Mouse (Mus musculus) 3T3-L1 (cell line): Measurements from ENCODE around the gene Nebl.

Experiments used
- DNase-seq: peaks from one replicate; pipeline ENCODE4 v3.0.0-alpha.2; 2015; ENCODE audit warnings: low read depth, low spot score

Nebl gene

DNA sequence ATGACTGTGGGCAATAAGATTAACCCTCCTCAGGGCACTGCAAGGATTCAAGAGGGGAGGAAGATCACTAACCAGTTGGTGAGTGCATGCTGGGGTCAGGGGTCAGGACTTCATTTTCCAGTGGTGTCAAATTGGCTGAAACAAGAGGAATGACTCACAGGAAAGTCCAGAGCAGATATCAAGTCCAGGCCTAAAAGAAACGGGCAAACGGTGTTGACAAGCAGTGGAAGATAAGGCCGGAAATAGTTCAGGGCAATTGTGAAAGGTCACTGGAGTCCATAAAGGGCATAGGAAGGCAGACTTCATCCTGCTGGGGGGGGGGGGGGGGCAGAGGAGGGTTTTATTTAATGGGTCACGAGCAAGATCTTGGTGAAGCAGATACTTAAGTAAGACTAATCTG is 207.5 kb downstream of the Nebl start:
- no peak for DNase-seq

- no peak for DNase-seq
Measured at GRCm38 (mm10) chr2:17515686-17516085, 215.6 kb downstream of the Nebl start.

DNA sequence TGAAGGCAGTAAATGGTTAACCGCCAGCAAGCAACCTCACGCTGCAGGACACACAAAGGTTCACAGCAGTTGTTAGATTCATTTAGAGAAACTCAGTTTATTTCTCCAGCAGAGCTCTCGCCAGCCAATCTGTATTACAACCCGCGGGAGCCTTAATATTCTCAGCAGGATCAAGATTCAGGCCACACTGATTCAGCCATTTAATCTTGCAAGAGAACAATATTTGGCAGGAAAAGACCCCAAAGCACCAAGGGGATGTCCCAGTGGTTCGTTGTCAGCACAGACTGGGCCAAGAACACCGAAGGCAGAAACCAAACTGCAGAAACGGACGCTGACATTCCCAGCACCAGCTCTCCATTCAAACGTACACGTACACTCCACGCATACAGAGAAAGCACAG is 216.5 kb downstream of the Nebl start:
- no peak for DNase-seq

GRCm38 (mm10) chr2:17509942-17510341 is 221.3 kb downstream of the Nebl start:
- no peak for DNase-seq

DNA sequence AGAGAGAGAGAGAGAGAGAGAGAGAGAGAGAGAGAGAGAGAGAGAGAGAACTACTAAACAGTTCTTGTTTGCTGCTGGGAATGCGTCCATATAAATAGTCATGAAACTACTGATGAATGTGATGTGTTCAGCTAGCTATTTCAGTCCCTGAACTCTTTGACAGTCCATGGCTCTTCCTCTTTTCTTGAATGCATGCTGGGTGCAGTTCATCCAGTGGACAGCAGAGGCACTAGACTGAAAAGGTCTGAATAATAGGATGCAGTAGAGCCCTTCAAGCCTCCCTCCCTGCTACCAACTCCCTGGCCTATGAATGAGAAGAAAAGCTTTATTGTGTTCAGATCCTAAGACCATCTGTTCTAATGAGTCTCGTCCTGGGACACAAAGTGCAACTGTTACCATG is 223.9 kb downstream of the Nebl start:
- peak; percentile 1 for DNase-seq

DNA sequence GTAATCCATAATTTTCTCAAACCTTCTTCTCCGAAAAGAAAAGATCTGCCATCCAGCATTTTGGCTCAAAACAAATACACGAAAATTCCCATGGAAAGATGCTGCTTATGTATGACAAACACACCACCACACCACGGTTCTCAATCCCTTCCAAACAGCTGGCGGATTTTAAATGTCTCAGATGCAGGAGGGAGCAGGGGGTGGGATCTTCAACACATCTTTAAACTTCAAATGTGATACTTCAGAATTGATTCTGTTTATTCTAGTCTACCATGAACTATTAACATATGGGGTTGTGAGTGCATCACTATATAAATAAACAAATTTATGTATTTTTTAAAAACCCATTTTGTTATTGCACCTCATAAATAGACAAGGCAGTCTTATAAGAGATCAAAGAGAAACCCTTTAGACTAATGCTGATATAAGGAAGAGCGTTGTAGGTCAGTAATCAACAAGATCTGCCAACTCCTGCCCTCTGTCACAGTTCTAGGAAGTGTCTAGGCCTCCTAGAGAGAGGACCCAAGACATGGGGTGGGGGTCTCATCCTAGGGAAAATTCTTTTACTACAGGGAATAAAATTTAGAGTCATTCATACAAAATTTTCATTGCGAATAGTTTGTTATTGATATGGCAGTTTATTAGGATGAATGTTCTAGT is 227.0 kb downstream of the Nebl start:
- DNase-seq = no peak

GRCm38 (mm10) chr2:17501075-17501474 is 230.2 kb downstream of the Nebl start:
- no peak for DNase-seq

DNA sequence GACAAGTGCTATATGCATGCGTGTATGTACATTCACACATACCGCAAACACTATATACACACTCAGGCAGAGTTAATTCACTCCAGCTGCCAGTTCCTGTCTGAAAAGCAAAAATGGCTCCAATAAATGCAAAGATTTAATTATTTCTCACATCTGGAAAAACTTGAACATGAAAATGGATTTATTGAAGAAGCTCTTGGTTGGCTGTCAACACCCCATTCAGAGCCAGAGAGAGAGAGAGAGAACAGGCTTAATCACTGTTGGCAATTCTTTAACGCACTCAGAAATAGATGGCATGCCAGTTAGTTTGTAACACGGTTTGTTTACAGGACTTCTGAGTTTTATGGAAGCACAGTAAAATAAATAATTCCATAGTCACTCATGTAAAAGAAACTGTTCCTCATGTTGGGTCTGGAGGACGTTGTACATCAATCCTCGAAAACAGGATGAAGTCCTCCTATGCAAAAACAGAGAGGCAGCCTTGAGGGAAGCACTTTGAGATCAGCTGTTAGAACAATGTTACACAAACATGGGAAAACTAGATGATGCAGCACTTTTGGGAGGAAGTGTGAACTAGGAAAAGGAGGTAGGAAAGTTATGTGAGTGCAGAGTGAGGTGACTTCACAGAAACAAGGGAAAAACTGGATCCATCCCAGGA is 265.6 kb downstream of the Nebl start:
- no peak for DNase-seq

GRCm38 (mm10) chr2:17460434-17460833 is 270.8 kb downstream of the Nebl start:
- DNase-seq = no peak

- DNase-seq = no peak
Measured at GRCm38 (mm10) chr2:17453676-17454075, 277.6 kb downstream of the Nebl start.

DNA sequence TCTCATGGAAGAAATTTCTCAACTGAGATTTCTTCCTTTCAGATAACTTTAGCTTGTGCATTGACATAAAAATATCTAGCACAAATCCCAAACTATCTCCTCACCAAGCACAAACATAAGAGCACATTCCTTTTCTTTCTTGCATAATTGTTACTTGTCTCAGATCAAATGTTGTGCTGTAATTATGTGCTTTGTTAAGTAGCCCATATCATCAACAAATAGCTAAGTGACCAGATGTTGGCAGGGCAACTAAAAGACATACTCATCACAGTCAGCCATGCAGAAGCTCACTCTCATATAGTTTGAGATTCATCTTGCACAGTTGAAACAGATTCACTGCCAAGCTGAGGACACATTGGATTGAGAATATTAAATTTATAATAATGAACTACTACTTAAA is 282.9 kb downstream of the Nebl start:
- DNase-seq = no peak

DNA sequence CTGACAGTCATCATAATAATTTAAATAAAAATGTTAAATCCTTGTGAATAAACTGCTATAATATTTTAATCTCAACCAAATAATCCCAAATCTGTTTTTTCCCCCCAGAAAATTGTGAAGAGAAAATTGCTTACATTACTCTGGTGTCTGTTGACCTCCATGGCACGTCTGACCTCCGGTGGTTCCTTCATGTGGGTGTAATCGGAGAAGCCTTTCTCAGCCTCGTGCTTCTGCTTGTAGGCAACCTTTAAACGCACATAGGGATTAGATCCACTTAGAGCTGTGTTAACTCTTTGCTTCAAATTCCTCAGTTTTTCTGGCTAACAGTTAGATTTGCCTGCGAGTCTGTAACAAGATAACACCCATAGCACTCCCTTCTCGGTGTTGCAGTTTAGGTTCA is 287.7 kb downstream of the Nebl start:
- DNase-seq = no peak

DNA sequence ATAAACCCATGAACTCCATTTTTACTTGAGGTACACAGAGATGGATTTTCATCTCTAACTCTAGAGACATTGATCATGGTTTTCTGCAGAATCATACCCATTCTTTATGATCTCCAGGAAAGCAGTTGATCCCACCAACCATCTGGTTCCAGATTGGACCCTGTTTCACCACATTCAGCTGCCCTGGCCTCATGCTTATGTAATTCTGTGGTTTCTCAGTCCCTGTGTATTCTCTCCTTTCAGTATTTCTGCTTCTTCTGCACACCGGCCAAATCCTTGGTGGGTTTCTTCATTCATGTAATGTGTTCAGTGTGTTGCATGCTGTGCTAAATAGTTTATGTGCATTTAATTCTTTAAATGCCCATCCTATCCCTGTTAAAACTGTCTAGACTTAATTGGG is 292.9 kb downstream of the Nebl start:
- no peak for DNase-seq

DNA sequence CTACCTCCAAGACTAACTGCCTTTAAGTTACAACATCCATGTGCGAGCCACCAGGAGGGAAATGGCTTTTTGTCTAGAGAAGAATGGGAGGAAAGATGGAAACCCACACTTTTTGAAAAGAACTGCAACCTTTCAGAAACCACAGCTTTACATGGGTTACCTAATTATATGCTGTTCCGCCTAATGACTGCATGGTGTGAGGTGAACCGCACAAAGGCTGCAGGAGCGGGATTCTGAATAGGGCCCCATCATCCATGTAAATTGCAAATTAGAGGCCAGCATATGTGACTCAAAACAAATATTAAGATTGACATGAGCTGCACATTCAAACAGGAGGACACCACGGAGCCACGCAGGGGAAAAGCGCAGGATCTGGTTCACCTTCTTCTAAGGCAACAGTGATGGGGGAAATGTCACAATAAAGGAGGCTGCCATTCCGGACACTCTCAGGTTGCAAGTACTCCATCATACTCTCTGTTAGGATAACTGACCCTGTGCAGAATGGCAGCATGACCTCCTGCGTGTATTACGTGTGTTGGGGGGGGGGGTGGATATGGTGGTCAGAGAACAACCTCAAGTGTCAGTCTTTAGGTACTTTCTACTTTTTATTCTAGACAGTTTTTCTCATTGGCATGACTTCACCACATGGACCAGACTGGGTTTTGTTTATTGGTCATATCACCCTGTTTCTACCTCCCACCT is 294.4 kb downstream of the Nebl start:
- DNase-seq = no peak

DNA sequence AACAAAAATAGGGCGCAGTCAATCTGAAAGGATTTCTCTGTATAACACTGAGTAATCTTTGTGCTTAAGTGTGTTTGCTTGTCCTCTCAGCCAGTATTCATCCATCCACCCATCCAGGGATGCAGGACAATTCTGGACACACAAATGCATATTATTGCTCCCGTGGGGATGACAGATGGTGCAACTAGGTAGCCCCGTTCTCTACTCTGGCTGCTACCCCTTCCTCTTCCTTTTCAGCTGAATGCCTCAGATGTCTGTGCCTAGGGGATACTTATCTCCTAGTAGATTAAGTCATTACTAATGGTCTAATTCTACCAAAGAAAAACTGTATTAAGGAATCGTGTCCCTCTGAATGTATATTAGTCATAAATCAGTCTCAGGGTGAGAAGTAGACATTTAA is 296.0 kb downstream of the Nebl start:
- DNase-seq = no peak

GRCm38 (mm10) chr2:17429028-17429427 is 302.2 kb downstream of the Nebl start:
- DNase-seq = no peak

GRCm38 (mm10) chr2:17428156-17428555 is 303.1 kb downstream of the Nebl start:
- DNase-seq = no peak

DNA sequence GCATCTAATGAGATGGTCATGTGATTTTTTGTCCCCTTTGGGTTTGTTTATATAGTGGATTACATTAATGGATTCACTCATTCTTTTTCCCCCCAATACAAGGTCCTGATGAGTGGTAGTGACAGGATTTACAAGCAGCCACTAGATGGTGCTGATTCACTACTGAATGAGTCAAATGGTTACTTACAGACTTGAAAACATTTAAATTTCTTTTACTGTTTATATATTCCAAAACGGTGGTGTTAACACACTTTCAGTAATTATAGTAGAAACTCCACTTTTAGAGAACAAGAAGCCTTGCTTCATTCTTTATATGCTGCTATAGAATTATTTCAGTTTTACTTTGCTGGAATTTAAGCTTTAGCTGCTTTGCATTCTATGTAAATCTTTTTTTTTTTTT is 308.3 kb downstream of the Nebl start:
- peak; percentile 66 for DNase-seq

GRCm38 (mm10) chr2:17415347-17415746 is 315.9 kb downstream of the Nebl start:
- DNase-seq = peak; percentile 13

DNA sequence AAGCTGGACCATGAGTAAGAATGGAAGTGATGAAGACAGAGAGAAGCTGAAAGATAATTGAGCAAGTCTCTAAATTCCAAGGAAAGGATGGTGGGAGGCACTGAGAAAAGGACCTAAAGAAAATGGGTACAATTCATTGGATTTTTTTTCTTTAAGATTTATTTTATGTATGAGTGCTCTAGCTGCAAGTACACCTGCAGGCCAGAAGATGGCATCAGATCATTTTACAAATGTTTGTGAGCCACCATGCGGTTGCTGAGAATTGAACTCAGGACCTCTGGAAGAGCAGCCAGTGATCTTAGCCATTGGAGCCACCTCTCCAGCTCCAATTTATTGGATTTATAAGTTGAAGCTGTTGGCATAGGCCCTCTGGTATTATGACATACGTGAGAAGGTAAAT is 316.9 kb downstream of the Nebl start:
- no peak for DNase-seq

DNA sequence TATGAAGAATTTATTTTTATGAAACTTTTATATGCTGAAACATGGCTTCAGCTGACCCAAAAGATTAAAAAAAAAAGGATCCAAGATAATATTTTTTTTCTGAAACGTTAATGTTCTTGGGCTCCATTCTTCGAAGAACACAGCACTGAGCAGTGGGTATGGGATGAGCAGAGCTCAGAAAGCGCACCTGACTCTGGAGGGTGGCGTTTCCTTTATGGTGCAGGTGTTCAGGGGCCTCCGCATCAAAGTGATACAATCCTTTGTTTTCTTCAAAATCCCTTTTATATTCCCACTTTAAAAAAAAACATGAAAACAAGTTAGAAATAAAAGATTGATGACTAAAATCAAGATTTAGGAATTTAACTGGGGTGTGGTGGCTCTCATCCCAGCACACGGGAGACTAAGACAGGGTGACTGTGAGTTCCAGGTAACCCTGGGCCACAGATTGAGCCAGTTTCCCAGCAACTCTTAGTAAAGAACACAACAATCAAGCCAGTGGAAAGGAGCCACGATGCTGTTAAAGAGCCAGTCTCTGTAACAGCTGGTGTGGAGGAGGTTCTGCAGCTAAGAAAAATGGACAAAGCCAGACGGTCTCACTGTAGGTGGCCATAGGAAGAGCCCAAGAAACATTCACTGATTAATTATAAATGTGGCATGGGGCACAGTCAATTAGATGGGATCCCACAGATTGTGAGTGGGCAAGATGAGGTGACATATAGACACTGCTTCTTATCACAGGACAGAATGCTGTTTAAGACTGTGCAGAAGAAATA is 317.6 kb downstream of the Nebl start:
- no peak for DNase-seq

DNA sequence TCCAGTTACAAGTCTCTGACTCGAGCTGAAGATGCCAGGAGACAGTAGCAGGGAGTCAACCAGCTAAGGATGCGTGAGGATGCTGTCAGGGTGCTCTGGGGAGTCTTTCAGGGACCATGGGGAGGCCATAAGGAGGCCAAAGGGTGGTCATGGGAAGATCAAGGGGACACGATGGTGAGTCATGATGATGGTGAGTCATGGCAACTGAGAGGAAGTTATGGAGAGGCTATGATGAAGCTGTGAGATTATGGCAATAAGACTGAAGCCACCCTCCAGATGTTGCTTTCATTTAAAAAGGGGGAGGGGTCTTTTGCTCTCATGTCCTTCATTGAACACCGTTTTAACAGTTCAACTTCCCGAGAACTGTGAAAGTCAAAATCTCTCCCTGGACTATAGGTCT is 322.0 kb downstream of the Nebl start:
- DNase-seq = no peak
